Mouse (Mus musculus) G1E-ER4 (cell line): ENCODE measurements around the gene Fam163b. TPM values are rescaled to one million over a fixed set of nuclear protein-coding genes. Genes with fewer than 3 reads are reported as not detected.

Experiments used
- GATA1 ChIP-seq: IDR thresholded peaks from one replicate; pipeline ENCODE4 v1.8.0; 2012; ENCODE audit warnings: low read length, inconsistent platforms
- polyA plus RNA-seq: library from polyadenylated mRNA; stranded (reverse); fragments of >175 nt; gene quantifications from 2 replicates; pipeline ENCODE4 v1.2.3, GENCODE M21; 2012

Fam163b gene
- polyA plus RNA-seq, 1 experiment: not detected

- no peak for TF ChIP-seq GATA1
These were observed 34.1 kb downstream of the Fam163b start for GRCm38 (mm10) chr2:27108144-27108543.

GRCm38 (mm10) chr2:27106816-27107215, 35.5 kb downstream of the Fam163b start:
- TF ChIP-seq GATA1: no peak

GRCm38 (mm10) chr2:27103554-27103953, 38.7 kb downstream of the Fam163b start:
- TF ChIP-seq GATA1: no peak

GRCm38 (mm10) chr2:27097776-27098175, 44.5 kb downstream of the Fam163b start:
- no peak for TF ChIP-seq GATA1

GRCm38 (mm10) chr2:27097241-27097656, 45.0 kb downstream of the Fam163b start:
- TF ChIP-seq GATA1: no peak

- TF ChIP-seq GATA1: no peak
These were observed 45.8 kb downstream of the Fam163b start for GRCm38 (mm10) chr2:27096341-27096981.

- TF ChIP-seq GATA1: no peak
These were observed 47.1 kb downstream of the Fam163b start for GRCm38 (mm10) chr2:27095178-27095577.

- TF ChIP-seq GATA1: no peak
These were observed 53.1 kb downstream of the Fam163b start for GRCm38 (mm10) chr2:27089238-27089637.

- no peak for TF ChIP-seq GATA1
These were observed 53.6 kb downstream of the Fam163b start for GRCm38 (mm10) chr2:27088700-27089099.

GRCm38 (mm10) chr2:27088071-27088644, 54.1 kb downstream of the Fam163b start:
- TF ChIP-seq GATA1: no peak

- TF ChIP-seq GATA1: no peak
These were observed 54.7 kb downstream of the Fam163b start for GRCm38 (mm10) chr2:27087581-27087980.

GRCm38 (mm10) chr2:27086483-27087010, 55.7 kb downstream of the Fam163b start:
- no peak for TF ChIP-seq GATA1

- no peak for TF ChIP-seq GATA1
These were observed 56.5 kb downstream of the Fam163b start for GRCm38 (mm10) chr2:27085801-27086200.

GRCm38 (mm10) chr2:27084963-27085362, 57.3 kb downstream of the Fam163b start:
- TF ChIP-seq GATA1: no peak

GRCm38 (mm10) chr2:27083761-27084475, 58.4 kb downstream of the Fam163b start:
- TF ChIP-seq GATA1: no peak

- no peak for TF ChIP-seq GATA1
These were observed 62.6 kb downstream of the Fam163b start for GRCm38 (mm10) chr2:27079649-27080048.
